Mouse (Mus musculus): ENCODE results near the gene Porcn. TPM values are rescaled to one million over a fixed set of nuclear protein-coding genes. Genes with fewer than 3 reads are reported as not detected.

Porcn gene
- polyA plus RNA-seq (2014; fragmentation: Nextera tagmentation; extraction: Ambion mirVana) = 8.9 and 9.2 TPM in 2 replicates

- Histone ChIP-seq H3K9ac (ENCODE audit: low read length) (peak within 1 kb of the TSS; percentile 45), H3K4me2 (ENCODE audit: low read length) (peak within 1 kb of the TSS; percentile 62), H3K27ac (ENCODE audit: low read depth) (no peak within 1 kb of the TSS), H3K27me3 (replicated peaks; ENCODE audit: control insufficient read depth, insufficient read depth, low read length) (no peaks in the 10 kb centered on the region), H3K4me1 (replicated peaks; ENCODE audit: control insufficient read depth, insufficient read depth, low read length) (no peaks in the 10 kb centered on the region), H3K4me3 (ENCODE audit: low read depth, low read length) (peak within 1 kb of the TSS; percentile 49), H3K36me3 (ENCODE audit: control insufficient read depth, insufficient read depth, low read length) (no peaks in the 10 kb centered on the region), H3K9me3 (ENCODE audit: control insufficient read depth, low read length) (no peaks in the 10 kb centered on the region)
- WGBS = 11% methylated on average over 44 of the region's 46 CpGs
- peak; percentile 94 for ATAC-seq (replicated peaks; ENCODE audit: low FRiP score, low TSS enrichment, low read depth)
- peak; percentile 81 for DNase-seq (ENCODE audit: low spot score)
These were observed at the start of gene Porcn for GRCm38 (mm10) chrX:8206015-8206693. Porcn (minus strand) TSS chrX:8206525.

GRCm38 (mm10) chrX:8255807-8256206 is 49.5 kb upstream of the Porcn start:
- H3K36me3 ChIP-seq (ENCODE audit: control insufficient read depth, insufficient read depth, low read length) = no peaks in the 10 kb centered on the region
- ATAC-seq (replicated peaks; ENCODE audit: low FRiP score, low TSS enrichment, low read depth) (no peak), DNase-seq (ENCODE audit: low spot score) (no peak)
- H3K4me2 ChIP-seq (ENCODE audit: low read length) = no peak overlapping the region
- no peak overlapping the region for H3K9ac ChIP-seq (ENCODE audit: low read length)
- no peak overlapping the region for H3K4me3 ChIP-seq (ENCODE audit: low read depth, low read length)
- H3K4me1 ChIP-seq (replicated peaks; ENCODE audit: control insufficient read depth, insufficient read depth, low read length) = no peaks in the 10 kb centered on the region; the same call in 1 of the 2 replicates
- no peak overlapping the region for H3K27ac ChIP-seq (ENCODE audit: low read depth)
- no peaks in the 10 kb centered on the region for H3K27me3 ChIP-seq (replicated peaks; ENCODE audit: control insufficient read depth, insufficient read depth, low read length)
- WGBS = 25% methylated on average over 1 of the region's 6 CpGs
- no peaks in the 10 kb centered on the region for H3K9me3 ChIP-seq (ENCODE audit: control insufficient read depth, low read length)

GRCm38 (mm10) chrX:8253711-8254110 is 47.4 kb upstream of the Porcn start:
- no peaks in the 10 kb centered on the region; the same call in 1 of the 2 replicates for H3K4me1 ChIP-seq (replicated peaks; ENCODE audit: control insufficient read depth, insufficient read depth, low read length)
- ATAC-seq (replicated peaks; ENCODE audit: low FRiP score, low TSS enrichment, low read depth) (no peak), DNase-seq (ENCODE audit: low spot score) (no peak)
- WGBS = 93% methylated on average over 2 of the region's 2 CpGs
- H3K27me3 ChIP-seq (replicated peaks; ENCODE audit: control insufficient read depth, insufficient read depth, low read length) = no peaks in the 10 kb centered on the region
- H3K9ac ChIP-seq (ENCODE audit: low read length) = no peak overlapping the region
- H3K4me2 ChIP-seq (ENCODE audit: low read length) = no peak overlapping the region
- no peaks in the 10 kb centered on the region for H3K36me3 ChIP-seq (ENCODE audit: control insufficient read depth, insufficient read depth, low read length)
- H3K9me3 ChIP-seq (ENCODE audit: control insufficient read depth, low read length) = no peaks in the 10 kb centered on the region
- no peak overlapping the region for H3K4me3 ChIP-seq (ENCODE audit: low read depth, low read length)
- H3K27ac ChIP-seq (ENCODE audit: low read depth) = no peak overlapping the region

GRCm38 (mm10) chrX:8252334-8253285 is 46.3 kb upstream of the Porcn start, which contains the start of gene Ftsj1:
Ftsj1 (minus strand) TSS chrX:8252406.
- WGBS = 10% methylated on average over 45 of the region's 45 CpGs
- Histone ChIP-seq H3K36me3 (ENCODE audit: control insufficient read depth, insufficient read depth, low read length) (no peaks in the 10 kb centered on the region), H3K27me3 (replicated peaks; ENCODE audit: control insufficient read depth, insufficient read depth, low read length) (no peaks in the 10 kb centered on the region), H3K27ac (ENCODE audit: low read depth) (peak within 1 kb of the TSS; percentile 77), H3K9ac (ENCODE audit: low read length) (peak within 1 kb of the TSS; percentile 53), H3K4me1 (replicated peaks; ENCODE audit: control insufficient read depth, insufficient read depth, low read length) (no peaks in the 10 kb centered on the region; the same call in 1 of the 2 replicates), H3K4me2 (ENCODE audit: low read length) (peak within 1 kb of the TSS; percentile 53), H3K9me3 (ENCODE audit: control insufficient read depth, low read length) (no peaks in the 10 kb centered on the region), H3K4me3 (ENCODE audit: low read depth, low read length) (peak within 1 kb of the TSS; percentile 61)
- ATAC-seq (replicated peaks; ENCODE audit: low FRiP score, low TSS enrichment, low read depth) (peak; percentile 91), DNase-seq (ENCODE audit: low spot score) (peak; percentile 91)

GRCm38 (mm10) chrX:8251789-8252333 is 45.5 kb upstream of the Porcn start:
- Histone ChIP-seq H3K27me3 (replicated peaks; ENCODE audit: control insufficient read depth, insufficient read depth, low read length) (no peaks in the 10 kb centered on the region), H3K9ac (ENCODE audit: low read length) (peak overlapping the region; percentile 53), H3K27ac (ENCODE audit: low read depth) (no peak overlapping the region), H3K4me2 (ENCODE audit: low read length) (peak overlapping the region; percentile 53), H3K9me3 (ENCODE audit: control insufficient read depth, low read length) (no peaks in the 10 kb centered on the region), H3K36me3 (ENCODE audit: control insufficient read depth, insufficient read depth, low read length) (no peaks in the 10 kb centered on the region; the same call in 1 of the 2 replicates), H3K4me3 (ENCODE audit: low read depth, low read length) (peak overlapping the region; percentile 61), H3K4me1 (replicated peaks; ENCODE audit: control insufficient read depth, insufficient read depth, low read length) (no peaks in the 10 kb centered on the region; the same call in 1 of the 2 replicates)
- DNase-seq (ENCODE audit: low spot score) (no peak), ATAC-seq (replicated peaks; ENCODE audit: low FRiP score, low TSS enrichment, low read depth) (peak; percentile 48)
- WGBS = 13% methylated on average over 18 of the region's 18 CpGs

- Histone ChIP-seq H3K9me3 (ENCODE audit: control insufficient read depth, low read length) (no peaks in the 10 kb centered on the region), H3K27ac (ENCODE audit: low read depth) (no peak overlapping the region), H3K4me2 (ENCODE audit: low read length) (no peak overlapping the region), H3K36me3 (ENCODE audit: control insufficient read depth, insufficient read depth, low read length) (peaks cover 13% of the 10 kb centered on the region; the same call in 1 of the 2 replicates), H3K9ac (ENCODE audit: low read length) (no peak overlapping the region), H3K4me1 (replicated peaks; ENCODE audit: control insufficient read depth, insufficient read depth, low read length) (no peaks in the 10 kb centered on the region; the same call in 1 of the 2 replicates), H3K27me3 (replicated peaks; ENCODE audit: control insufficient read depth, insufficient read depth, low read length) (no peaks in the 10 kb centered on the region), H3K4me3 (ENCODE audit: low read depth, low read length) (no peak overlapping the region)
- DNase-seq (ENCODE audit: low spot score) (no peak), ATAC-seq (replicated peaks; ENCODE audit: low FRiP score, low TSS enrichment, low read depth) (no peak)
- 91% methylated on average over 8 of the region's 8 CpGs for WGBS
These were observed 42.3 kb upstream of the Porcn start for GRCm38 (mm10) chrX:8248542-8249120.

GRCm38 (mm10) chrX:8247680-8248079 is 41.4 kb upstream of the Porcn start:
- Histone ChIP-seq H3K9ac (ENCODE audit: low read length) (no peak overlapping the region), H3K9me3 (ENCODE audit: control insufficient read depth, low read length) (no peaks in the 10 kb centered on the region), H3K27ac (ENCODE audit: low read depth) (no peak overlapping the region), H3K4me1 (replicated peaks; ENCODE audit: control insufficient read depth, insufficient read depth, low read length) (no peaks in the 10 kb centered on the region; the same call in 1 of the 2 replicates), H3K36me3 (ENCODE audit: control insufficient read depth, insufficient read depth, low read length) (peaks cover 16% of the 10 kb centered on the region; the same call in 1 of the 2 replicates), H3K4me3 (ENCODE audit: low read depth, low read length) (no peak overlapping the region), H3K4me2 (ENCODE audit: low read length) (no peak overlapping the region), H3K27me3 (replicated peaks; ENCODE audit: control insufficient read depth, insufficient read depth, low read length) (no peaks in the 10 kb centered on the region)
- ATAC-seq (replicated peaks; ENCODE audit: low FRiP score, low TSS enrichment, low read depth) (no peak), DNase-seq (ENCODE audit: low spot score) (no peak)
- 92% methylated on average over 2 of the region's 2 CpGs for WGBS

- ATAC-seq (replicated peaks; ENCODE audit: low FRiP score, low TSS enrichment, low read depth) = no peak
- H3K4me3 ChIP-seq (ENCODE audit: low read depth, low read length) = no peak overlapping the region
- 71% methylated on average over 13 of the region's 13 CpGs for WGBS
These were observed 32.6 kb upstream of the Porcn start for GRCm38 (mm10) chrX:8238804-8239395.

More at GRCm38 (mm10) chrX:8238804-8239395, 32.6 kb upstream of the Porcn start:
- Histone ChIP-seq H3K27me3 (replicated peaks; ENCODE audit: control insufficient read depth, insufficient read depth, low read length) (no peaks in the 10 kb centered on the region), H3K4me2 (ENCODE audit: low read length) (no peak overlapping the region), H3K9ac (ENCODE audit: low read length) (no peak overlapping the region), H3K4me1 (replicated peaks; ENCODE audit: control insufficient read depth, insufficient read depth, low read length) (no peaks in the 10 kb centered on the region), H3K36me3 (ENCODE audit: control insufficient read depth, insufficient read depth, low read length) (0 out of 2 replicates have a peak, but pooled peaks cover 3% of the 10 kb centered on the region), H3K9me3 (ENCODE audit: control insufficient read depth, low read length) (no peaks in the 10 kb centered on the region), H3K27ac (ENCODE audit: low read depth) (no peak overlapping the region)
- DNase-seq (ENCODE audit: low spot score) = no peak
